Mouse (Mus musculus) thymus, adult 18-20 months (tissue): ENCODE measurements around the gene Spns1.

Experiments
- DNase-seq, 2 experiments: peaks; one replicate each; pipeline ENCODE4 v3.0.0; 2022; ENCODE audit warnings: mixed read lengths in 2 of 2

Gene Spns1

GRCm38 (mm10) chr7:126368367-126368766 lies 8.9 kb downstream of the Spns1 start:
- DNase-seq, result peak in 1 of 2 experiments; percentile 56

- DNase-seq, result peak in 1 of 2 experiments; percentile 58
Observed at GRCm38 (mm10) chr7:126367636-126368035, 9.6 kb downstream of the Spns1 start.

- DNase-seq, result no peak
Observed at GRCm38 (mm10) chr7:126363038-126363437, 14.2 kb downstream of the Spns1 start.

GRCm38 (mm10) chr7:126359049-126359448 lies 18.2 kb downstream of the Spns1 start:
- no peak for DNase-seq

GRCm38 (mm10) chr7:126358413-126358812 lies 18.8 kb downstream of the Spns1 start:
- no peak for DNase-seq

GRCm38 (mm10) chr7:126357838-126358237 lies 19.4 kb downstream of the Spns1 start:
- DNase-seq, result no peak

GRCm38 (mm10) chr7:126356793-126357591 lies 20.3 kb downstream of the Spns1 start:
- peak in 1 of 2 experiments; percentile 55 for DNase-seq

- no peak for DNase-seq
Observed at GRCm38 (mm10) chr7:126355847-126356597, 21.2 kb downstream of the Spns1 start.

GRCm38 (mm10) chr7:126354738-126355614 lies 22.3 kb downstream of the Spns1 start:
- DNase-seq, result peak in 1 of 2 experiments; percentile 19

GRCm38 (mm10) chr7:126353994-126354365 lies 23.3 kb downstream of the Spns1 start:
- no peak for DNase-seq

GRCm38 (mm10) chr7:126353251-126353993 lies 23.8 kb downstream of the Spns1 start:
- DNase-seq, result no peak

GRCm38 (mm10) chr7:126351419-126351951 lies 25.8 kb downstream of the Spns1 start:
- DNase-seq, result no peak

GRCm38 (mm10) chr7:126350748-126351418 lies 26.4 kb downstream of the Spns1 start:
- DNase-seq, result no peak

GRCm38 (mm10) chr7:126348293-126348692 lies 29.0 kb downstream of the Spns1 start:
- no peak for DNase-seq

GRCm38 (mm10) chr7:126347098-126347497 lies 30.2 kb downstream of the Spns1 start:
- DNase-seq, result no peak

GRCm38 (mm10) chr7:126345969-126346368 lies 31.3 kb downstream of the Spns1 start:
- DNase-seq, result no peak

GRCm38 (mm10) chr7:126345557-126345956 lies 31.7 kb downstream of the Spns1 start:
- DNase-seq, result no peak

GRCm38 (mm10) chr7:126340896-126341295 lies 36.4 kb downstream of the Spns1 start:
- DNase-seq, result no peak

- DNase-seq, result peak in 1 of 2 experiments; percentile 40
Observed at GRCm38 (mm10) chr7:126340206-126340618, 37.0 kb downstream of the Spns1 start.

GRCm38 (mm10) chr7:126339521-126339971 lies 37.7 kb downstream of the Spns1 start:
- DNase-seq, result peak; percentile 42 to 75

- no peak for DNase-seq
Observed at GRCm38 (mm10) chr7:126338906-126339305, 38.3 kb downstream of the Spns1 start.
